In genomic region chr3:129823293-129823692, GRCm38 (mm10) we compare ENCODE assay signal across 10 mouse cellular contexts. TPM values are rescaled to one million over a fixed set of nuclear protein-coding genes. Genes with fewer than 3 reads are reported as not detected.
DNase-seq lines count a peak whose midpoint lies in the region; ATAC-seq and TF ChIP-seq lines count a peak whose summit lies in the region.
"Had no signal": no experiment of that assay in that cellular context is flagged by ENCODE, and none has a peak within 500 bp of the region (broad histone marks: within the 10 kb centered on the region; RNA-seq: fewer than 3 reads in every experiment).

No protein-coding gene starts in this region.

- H3K79me2 ChIP-seq in liver, adult 2 months (ENCODE audit: control insufficient read depth, insufficient read depth, low read length): no peaks in the 10 kb centered on the region; the same call in 1 of the 2 replicates

- no peak for TF ChIP-seq POLR2A in liver, adult 2 months (IDR thresholded peaks at IDR 0.05; ENCODE audit: extremely low read depth, insufficient read depth, low read length)

- peaks cover 6% of the 10 kb centered on the region for H3K4me1 ChIP-seq in liver, adult 2 months (ENCODE audit: control insufficient read depth, insufficient read depth, low read length)
- H3K4me1 ChIP-seq in liver, embryonic 12.5 days: peaks cover 10% of the 10 kb centered on the region

- H3K4me2 ChIP-seq in liver, embryonic 12.5 days: no peak overlapping the region

- H3K9me3 ChIP-seq in liver, embryonic 12.5 days (replicated peaks): no peaks in the 10 kb centered on the region

- no peak overlapping the region for H3K4me3 ChIP-seq in liver, adult 2 months (ENCODE audit: insufficient read depth, low read depth, low read length)
- no peak overlapping the region for H3K4me3 ChIP-seq in liver, embryonic 12.5 days

- H3K27ac ChIP-seq in liver, adult 2 months (replicated peaks; ENCODE audit: insufficient read depth, low read depth, low read length): no peak overlapping the region
- no peak overlapping the region for H3K27ac ChIP-seq in liver, embryonic 12.5 days

- peak; percentile 15; the same call in 1 of the 2 replicates for TF ChIP-seq CTCF in liver, adult 2 months (IDR thresholded peaks at IDR 0.05; ENCODE audit: low read depth, low read length)

- peaks cover 11% of the 10 kb centered on the region for H3K36me3 ChIP-seq in liver, adult 2 months (ENCODE audit: control insufficient read depth, insufficient read depth, low read length)
- peaks cover 71% of the 10 kb centered on the region for H3K36me3 ChIP-seq in liver, embryonic 12.5 days

- 55% methylated on average over 5 of the region's 5 CpGs for WGBS in liver, adult 2 months
- WGBS in liver, embryonic 12.5 days (ENCODE audit: insufficient replicate concordance): 49% methylated on average over 5 of the region's 5 CpGs

- H3K9ac ChIP-seq in liver, adult 2 months (ENCODE audit: low read depth, low read length): no peak overlapping the region
- no peak overlapping the region for H3K9ac ChIP-seq in liver, embryonic 12.5 days

- DNase-seq in cerebellum, adult 9-10 months: peak; percentile 43
- no peak for DNase-seq in cerebellum, adult 11 months
- DNase-seq in liver, adult 2 months (ENCODE audit: extremely low read depth, low read depth, low spot score): peak; percentile 50
- DNase-seq in liver: no peak
- DNase-seq in c-Kit-positive CD71-negative TER-119-negative erythroid progenitor cells, embryonic 14.5 days (ENCODE audit: low read depth): peak; percentile 38
- DNase-seq in ovary, postnatal 10 days (ENCODE audit: low spot score): no peak
- DNase-seq in spleen, adult 18-20 months: no peak

- peak; percentile 57; the same call in 1 of the 2 replicates for ATAC-seq in liver, embryonic 12.5 days

- no peaks in the 10 kb centered on the region for H3K27me3 ChIP-seq in liver, adult 2 months (ENCODE audit: control insufficient read depth, insufficient read depth, low read length)
- no peaks in the 10 kb centered on the region for H3K27me3 ChIP-seq in liver, embryonic 12.5 days (replicated peaks)

RNA-seq across cellular contexts. Expression of gene Rrh, which starts 0.9 kb away (rescaled TPM):
- total RNA-seq in liver, adult 2 months (2014; rRNA removed): 0.09 TPM in 1 of 2 replicates, not detected in the other
- polyA plus RNA-seq in liver, adult 2 months (2012; rRNA removed): not detected in 2 replicates
- 0.04 TPM in 1 of 2 replicates, not detected in the other for polyA plus RNA-seq in liver, embryonic 12.5 days (2016; fragmentation: Nextera tagmentation; extraction: Ambion mirVana)
- polyA plus RNA-seq: intestine, embryonic 14.5 days had no signal

RNA-seq across cellular contexts. Expression of gene Gar1, which starts 7.9 kb away (rescaled TPM):
- total RNA-seq in liver, adult 2 months (2014; rRNA removed): 2.8 and 4.5 TPM in 2 replicates
- polyA plus RNA-seq in liver, adult 2 months (2012; rRNA removed): 10.7 and 14.3 TPM in 2 replicates
- polyA plus RNA-seq in liver, embryonic 12.5 days (2016; fragmentation: Nextera tagmentation; extraction: Ambion mirVana): 125 and 131 TPM in 2 replicates

RNA-seq across cellular contexts. Expression of gene Cfi, which starts 12.4 kb away (rescaled TPM):
- total RNA-seq in liver, adult 2 months (2014; rRNA removed): 755 and 813 TPM in 2 replicates
- 250 and 347 TPM in 2 replicates for polyA plus RNA-seq in liver, adult 2 months (2012; rRNA removed)
- polyA plus RNA-seq in liver, embryonic 12.5 days (2016; fragmentation: Nextera tagmentation; extraction: Ambion mirVana): 86.6 and 90.7 TPM in 2 replicates
- polyA plus RNA-seq: spleen, adult 2 months had no signal

RNA-seq across cellular contexts. Expression of gene Lrit3, which starts 19.5 kb away (rescaled TPM):
- total RNA-seq in liver, adult 2 months (2014; rRNA removed): not detected in 2 replicates
- not detected in 2 replicates for polyA plus RNA-seq in liver, adult 2 months (2012; rRNA removed)
- not detected in 2 replicates for polyA plus RNA-seq in liver, embryonic 12.5 days (2016; fragmentation: Nextera tagmentation; extraction: Ambion mirVana)
- polyA plus RNA-seq: intestine, embryonic 14.5 days; spleen, adult 2 months had no signal

RNA-seq across cellular contexts. Expression of gene Pla2g12a, which starts 55.1 kb away (rescaled TPM):
- 11.2 and 30.9 TPM in 2 replicates for total RNA-seq in liver, adult 2 months (2014; rRNA removed)
- 21.7 and 23.4 TPM in 2 replicates for polyA plus RNA-seq in liver, adult 2 months (2012; rRNA removed)
- 107 and 112 TPM in 2 replicates for polyA plus RNA-seq in liver, embryonic 12.5 days (2016; fragmentation: Nextera tagmentation; extraction: Ambion mirVana)

Comparison
In these comparisons a context has a peak if more than half of its experiments do, and no peak if none do; other contexts are left out.
1. DNase-seq: peak in cerebellum, adult 9-10 months (single experiment), liver, adult 2 months (single experiment) and c-Kit-positive CD71-negative TER-119-negative erythroid progenitor cells, embryonic 14.5 days (single experiment); none in cerebellum, adult 11 months (single experiment), liver (single experiment), ovary, postnatal 10 days (single experiment) and spleen, adult 18-20 months (0 of 2).